Mouse (Mus musculus) Muller cell, postnatal 12 days (primary cell): Measurements from ENCODE around the gene Sdcbp2.
A peak's percentile ranks its signal among the peaks of the same experiment; 100 is the strongest.

ENCODE experiments used
- DNase-seq: peaks from one replicate; pipeline ENCODE4 v3.0.0-alpha.2; 2015; ENCODE audit errors: inconsistent ontology term

Sdcbp2 gene

GRCm38 (mm10) chr2:151631406-151632158 lies 59.2 kb downstream of the Sdcbp2 start:
- DNase-seq, result no peak

GRCm38 (mm10) chr2:151632159-151632814 lies 59.9 kb downstream of the Sdcbp2 start, which contains the start of gene Snph:
TSS of gene Snph (minus strand) at chr2:151632593.
- DNase-seq, result peak; percentile 67

GRCm38 (mm10) chr2:151632982-151633381 lies 60.6 kb downstream of the Sdcbp2 start:
- DNase-seq, result no peak

- DNase-seq, result no peak
Measured at GRCm38 (mm10) chr2:151634903-151635302, 62.5 kb downstream of the Sdcbp2 start.

- DNase-seq, result no peak
Measured at GRCm38 (mm10) chr2:151635362-151636014, 63.1 kb downstream of the Sdcbp2 start.

GRCm38 (mm10) chr2:151636015-151636402 lies 63.6 kb downstream of the Sdcbp2 start:
- no peak for DNase-seq
